Mouse (Mus musculus): ENCODE results near the gene Map4. TPM values are rescaled to one million over a fixed set of nuclear protein-coding genes. Genes with fewer than 3 reads are reported as not detected.

Map4 gene
- polyA plus RNA-seq, 1 experiment from 2014 or later: 62.0 TPM

DNA sequence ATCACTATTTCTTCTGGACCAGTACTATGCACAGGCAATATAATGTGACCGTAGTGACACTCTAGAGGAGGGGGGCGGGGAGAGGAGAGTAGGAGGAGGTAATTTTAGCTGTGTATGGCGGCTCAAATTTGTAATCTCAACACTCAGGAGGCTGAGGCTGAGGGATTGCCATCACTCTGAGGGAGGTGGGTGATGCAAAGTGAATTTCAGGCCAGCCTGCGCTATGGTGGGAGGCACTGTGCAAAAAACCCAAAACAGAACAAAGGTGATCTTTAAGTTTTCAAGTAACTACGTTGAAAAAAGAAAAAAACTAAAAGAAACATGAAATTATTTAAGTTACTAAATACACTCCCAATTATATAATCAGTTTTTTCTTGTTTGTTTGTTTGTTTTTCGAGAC, 508 bp upstream of the Map4 start:
- peak overlapping the region; percentile 14; the same call in 1 of the 2 replicates for H3K9ac ChIP-seq (replicated peaks; ENCODE audit: low read depth, low read length)
- H3K27ac ChIP-seq (ENCODE audit: low read length): peak overlapping the region; percentile 95
- WGBS: 69% methylated on average over 6 of the region's 6 CpGs
- peak overlapping the region; percentile 28 for H3K4me2 ChIP-seq (replicated peaks; ENCODE audit: low read depth, low read length)
- no peaks in the 10 kb centered on the region for H3K27me3 ChIP-seq (ENCODE audit: control insufficient read depth, insufficient read depth, low read length)
- peaks cover 6% of the 10 kb centered on the region; the same call in 1 of the 2 replicates for H3K4me1 ChIP-seq (ENCODE audit: control insufficient read depth, insufficient read depth, low read length)
- H3K36me3 ChIP-seq (ENCODE audit: control insufficient read depth, insufficient read depth, low read length): no peaks in the 10 kb centered on the region
- H3K4me3 ChIP-seq (ENCODE audit: low read depth, low read length): peak overlapping the region; percentile 86
- no peaks in the 10 kb centered on the region for H3K9me3 ChIP-seq (ENCODE audit: control insufficient read depth, low read depth, low read length)
- no peak for ATAC-seq (ENCODE audit: insufficient number of reproducible peaks, insufficient read depth, low FRiP score, low read depth)

DNA sequence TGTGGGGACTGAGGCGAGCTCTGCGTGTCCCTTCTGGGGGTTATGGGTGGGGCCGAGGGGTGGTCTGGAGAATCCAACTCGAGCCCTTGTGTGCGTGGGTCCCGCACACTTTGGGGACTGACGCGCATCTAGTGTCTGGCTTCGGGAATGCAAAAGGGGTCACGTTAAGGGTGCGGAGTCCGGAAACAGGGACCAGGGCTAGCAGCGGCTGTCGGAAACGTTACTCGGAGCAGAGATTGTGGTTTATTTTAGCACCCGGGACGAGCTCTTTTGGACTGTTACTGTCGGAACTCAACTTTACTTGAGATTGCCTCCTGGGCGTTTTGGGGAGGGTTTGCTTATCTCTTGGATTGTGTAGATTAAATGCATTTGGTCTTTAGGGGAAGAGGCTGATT, 1.1 kb downstream of the Map4 start:
- Histone ChIP-seq H3K9ac (replicated peaks; ENCODE audit: low read depth, low read length) (peak overlapping the region; percentile 79), H3K9me3 (ENCODE audit: control insufficient read depth, low read depth, low read length) (no peaks in the 10 kb centered on the region), H3K4me3 (ENCODE audit: low read depth, low read length) (peak overlapping the region; percentile 86), H3K36me3 (ENCODE audit: control insufficient read depth, insufficient read depth, low read length) (no peaks in the 10 kb centered on the region), H3K4me2 (replicated peaks; ENCODE audit: low read depth, low read length) (peak overlapping the region; percentile 64), H3K27ac (ENCODE audit: low read length) (peak overlapping the region; percentile 95), H3K27me3 (ENCODE audit: control insufficient read depth, insufficient read depth, low read length) (no peaks in the 10 kb centered on the region), H3K4me1 (ENCODE audit: control insufficient read depth, insufficient read depth, low read length) (peaks cover 6% of the 10 kb centered on the region; the same call in 1 of the 2 replicates)
- no peak for ATAC-seq (ENCODE audit: insufficient number of reproducible peaks, insufficient read depth, low FRiP score, low read depth)
- under 1% methylated on average over 20 of the region's 20 CpGs for WGBS

DNA sequence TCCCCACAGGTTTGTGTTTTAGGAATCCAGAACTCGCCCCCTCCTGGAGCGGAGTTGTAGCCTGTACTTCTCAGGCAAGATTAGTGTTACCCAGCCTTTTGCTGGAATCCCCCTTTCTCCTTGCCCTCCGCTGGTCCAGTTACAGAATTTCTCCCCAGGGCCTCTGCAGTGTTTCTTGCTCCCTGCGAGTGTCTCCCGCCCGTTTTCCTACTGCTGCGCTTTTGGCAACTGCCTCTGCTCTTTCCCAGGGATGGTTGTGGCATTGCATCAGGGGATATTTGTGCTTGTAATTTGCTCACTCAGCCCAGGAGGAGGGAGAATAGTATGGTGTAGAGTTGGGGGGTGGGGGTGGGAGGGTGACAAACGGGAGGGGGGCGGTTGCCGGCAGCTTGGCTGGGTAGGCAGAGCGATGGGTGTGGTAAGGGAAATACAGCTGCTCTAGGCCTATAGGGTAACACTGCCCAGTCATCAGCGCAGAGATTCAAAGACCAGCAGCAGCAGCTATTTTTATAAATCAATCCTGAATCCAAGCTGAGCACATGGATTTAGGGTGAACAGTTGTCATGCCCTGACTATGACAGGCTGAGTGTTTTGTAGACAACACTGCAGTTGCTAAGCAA, 1.6 kb downstream of the Map4 start:
- peaks cover 6% of the 10 kb centered on the region; the same call in 1 of the 2 replicates for H3K4me1 ChIP-seq (ENCODE audit: control insufficient read depth, insufficient read depth, low read length)
- no peak for ATAC-seq (ENCODE audit: insufficient number of reproducible peaks, insufficient read depth, low FRiP score, low read depth)
- peak overlapping the region; percentile 95 for H3K27ac ChIP-seq (ENCODE audit: low read length)
- H3K4me2 ChIP-seq (replicated peaks; ENCODE audit: low read depth, low read length): peak overlapping the region; percentile 64
- peak overlapping the region; percentile 86 for H3K4me3 ChIP-seq (ENCODE audit: low read depth, low read length)
- no peaks in the 10 kb centered on the region for H3K36me3 ChIP-seq (ENCODE audit: control insufficient read depth, insufficient read depth, low read length)
- H3K9me3 ChIP-seq (ENCODE audit: control insufficient read depth, low read depth, low read length): no peaks in the 10 kb centered on the region
- peak overlapping the region; percentile 79 for H3K9ac ChIP-seq (replicated peaks; ENCODE audit: low read depth, low read length)
- no peaks in the 10 kb centered on the region for H3K27me3 ChIP-seq (ENCODE audit: control insufficient read depth, insufficient read depth, low read length)
- WGBS: under 1% methylated on average over 12 of the region's 12 CpGs

DNA sequence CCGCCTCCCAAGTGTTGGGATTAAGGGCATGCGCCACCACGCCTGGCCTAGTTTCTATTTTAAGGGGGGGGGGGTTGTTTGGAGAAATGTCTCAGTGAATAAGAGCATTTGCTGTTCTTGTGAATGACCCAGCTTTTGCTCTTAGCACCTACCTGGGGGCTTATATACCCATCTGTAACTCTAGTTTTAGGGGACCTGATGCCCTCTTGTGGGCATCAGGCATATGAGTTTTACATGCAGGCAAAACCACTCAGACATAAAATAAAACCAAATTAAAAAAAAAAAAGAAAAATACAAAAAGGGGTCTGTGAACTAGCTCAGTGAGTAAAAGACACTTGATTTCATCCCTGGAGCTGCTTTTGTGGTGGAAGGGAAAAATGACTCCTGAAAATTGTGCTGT, 8.1 kb downstream of the Map4 start:
- H3K4me2 ChIP-seq (replicated peaks; ENCODE audit: low read depth, low read length): no peak overlapping the region
- no peak overlapping the region for H3K27ac ChIP-seq (ENCODE audit: low read length)
- WGBS: 95% methylated on average over 3 of the region's 3 CpGs
- no peak for ATAC-seq (ENCODE audit: insufficient number of reproducible peaks, insufficient read depth, low FRiP score, low read depth)
- H3K36me3 ChIP-seq (ENCODE audit: control insufficient read depth, insufficient read depth, low read length): no peaks in the 10 kb centered on the region
- H3K4me1 ChIP-seq (ENCODE audit: control insufficient read depth, insufficient read depth, low read length): no peaks in the 10 kb centered on the region
- no peaks in the 10 kb centered on the region for H3K27me3 ChIP-seq (ENCODE audit: control insufficient read depth, insufficient read depth, low read length)
- no peak overlapping the region for H3K9ac ChIP-seq (replicated peaks; ENCODE audit: low read depth, low read length)
- no peaks in the 10 kb centered on the region for H3K9me3 ChIP-seq (ENCODE audit: control insufficient read depth, low read depth, low read length)
- H3K4me3 ChIP-seq (ENCODE audit: low read depth, low read length): no peak overlapping the region

DNA sequence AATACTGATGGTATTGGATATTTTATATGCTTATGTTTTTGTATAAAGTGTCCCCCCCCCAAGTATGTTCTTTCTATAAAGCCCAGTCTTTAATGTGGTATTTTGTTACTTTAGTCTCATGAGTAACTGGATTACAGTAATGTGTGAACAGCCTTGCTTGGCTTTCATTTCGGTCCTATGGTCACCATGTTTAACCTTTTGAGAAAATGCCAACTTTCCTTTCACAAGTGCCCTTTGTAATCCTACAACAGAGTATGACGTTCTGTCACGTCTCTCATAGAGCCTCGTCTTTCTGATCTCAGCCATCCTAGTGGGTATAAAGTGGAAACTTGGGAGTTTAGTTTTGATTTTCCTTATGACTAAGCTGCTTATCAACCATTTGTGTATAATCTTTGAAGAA, 11.5 kb downstream of the Map4 start:
- WGBS: 85% methylated on average over 4 of the region's 4 CpGs

DNA sequence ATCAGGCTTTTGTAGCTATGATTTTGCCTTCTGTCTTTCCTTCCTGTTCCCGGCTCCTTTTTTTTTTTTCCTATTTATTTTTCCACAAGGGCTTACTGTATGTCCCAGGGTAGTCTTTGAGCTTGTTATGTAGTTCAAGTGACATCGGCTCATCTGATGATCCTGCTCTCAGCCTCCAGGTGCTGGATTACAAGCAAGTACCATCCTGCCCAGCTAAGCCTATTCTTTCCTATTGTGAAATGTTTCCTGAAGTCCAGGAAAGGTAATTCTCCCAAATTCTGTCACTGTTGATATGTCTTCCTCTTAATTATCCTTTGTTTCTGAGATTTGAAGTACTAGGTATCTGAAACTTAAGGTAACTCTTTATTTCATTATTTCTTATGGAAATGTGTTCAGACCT, 13.5 kb downstream of the Map4 start:
- H3K9ac ChIP-seq (replicated peaks; ENCODE audit: low read depth, low read length): no peak overlapping the region
- no peaks in the 10 kb centered on the region for H3K4me1 ChIP-seq (ENCODE audit: control insufficient read depth, insufficient read depth, low read length)
- H3K9me3 ChIP-seq (ENCODE audit: control insufficient read depth, low read depth, low read length): no peaks in the 10 kb centered on the region
- H3K27ac ChIP-seq (ENCODE audit: low read length): no peak overlapping the region
- H3K4me3 ChIP-seq (ENCODE audit: low read depth, low read length): no peak overlapping the region
- H3K36me3 ChIP-seq (ENCODE audit: control insufficient read depth, insufficient read depth, low read length): no peaks in the 10 kb centered on the region
- WGBS: 89% methylated on average over 2 of the region's 2 CpGs
- no peak overlapping the region for H3K4me2 ChIP-seq (replicated peaks; ENCODE audit: low read depth, low read length)
- no peaks in the 10 kb centered on the region for H3K27me3 ChIP-seq (ENCODE audit: control insufficient read depth, insufficient read depth, low read length)
- no peak for ATAC-seq (ENCODE audit: insufficient number of reproducible peaks, insufficient read depth, low FRiP score, low read depth)

More for the DNA sequence above, 11.5 kb downstream of the Map4 start:
- ATAC-seq (ENCODE audit: insufficient number of reproducible peaks, insufficient read depth, low FRiP score, low read depth): no peak
- H3K4me2 ChIP-seq (replicated peaks; ENCODE audit: low read depth, low read length): no peak overlapping the region
- no peak overlapping the region for H3K4me3 ChIP-seq (ENCODE audit: low read depth, low read length)
- no peaks in the 10 kb centered on the region for H3K36me3 ChIP-seq (ENCODE audit: control insufficient read depth, insufficient read depth, low read length)
- no peak overlapping the region for H3K9ac ChIP-seq (replicated peaks; ENCODE audit: low read depth, low read length)
- H3K4me1 ChIP-seq (ENCODE audit: control insufficient read depth, insufficient read depth, low read length): no peaks in the 10 kb centered on the region
- H3K27me3 ChIP-seq (ENCODE audit: control insufficient read depth, insufficient read depth, low read length): no peaks in the 10 kb centered on the region
- no peak overlapping the region for H3K27ac ChIP-seq (ENCODE audit: low read length)
- no peaks in the 10 kb centered on the region for H3K9me3 ChIP-seq (ENCODE audit: control insufficient read depth, low read depth, low read length)

DNA sequence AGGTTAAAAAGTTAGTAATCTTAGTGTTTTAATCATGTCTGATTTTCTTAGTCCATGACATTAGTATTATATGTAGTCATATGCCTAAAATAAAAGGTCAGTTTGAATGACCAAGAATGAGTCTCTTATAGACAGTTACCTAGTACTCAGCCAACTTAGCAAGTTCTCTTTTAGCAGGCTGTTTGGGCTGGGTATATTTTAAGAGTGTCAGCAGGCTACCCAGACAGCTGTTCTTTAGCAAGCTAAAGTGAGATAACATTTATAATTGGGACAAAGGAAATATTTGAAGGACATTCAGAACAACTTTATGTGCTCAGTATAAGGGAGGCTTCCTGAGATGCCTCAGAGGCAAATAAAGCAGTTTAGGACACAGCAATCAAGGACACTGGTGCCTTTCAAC, 17.3 kb downstream of the Map4 start:
- Histone ChIP-seq H3K4me3 (ENCODE audit: low read depth, low read length) (no peak overlapping the region), H3K4me1 (ENCODE audit: control insufficient read depth, insufficient read depth, low read length) (no peaks in the 10 kb centered on the region), H3K9me3 (ENCODE audit: control insufficient read depth, low read depth, low read length) (no peaks in the 10 kb centered on the region), H3K4me2 (replicated peaks; ENCODE audit: low read depth, low read length) (no peak overlapping the region), H3K27me3 (ENCODE audit: control insufficient read depth, insufficient read depth, low read length) (no peaks in the 10 kb centered on the region), H3K9ac (replicated peaks; ENCODE audit: low read depth, low read length) (no peak overlapping the region), H3K36me3 (ENCODE audit: control insufficient read depth, insufficient read depth, low read length) (no peaks in the 10 kb centered on the region), H3K27ac (ENCODE audit: low read length) (no peak overlapping the region)
- no peak for ATAC-seq (ENCODE audit: insufficient number of reproducible peaks, insufficient read depth, low FRiP score, low read depth)

DNA sequence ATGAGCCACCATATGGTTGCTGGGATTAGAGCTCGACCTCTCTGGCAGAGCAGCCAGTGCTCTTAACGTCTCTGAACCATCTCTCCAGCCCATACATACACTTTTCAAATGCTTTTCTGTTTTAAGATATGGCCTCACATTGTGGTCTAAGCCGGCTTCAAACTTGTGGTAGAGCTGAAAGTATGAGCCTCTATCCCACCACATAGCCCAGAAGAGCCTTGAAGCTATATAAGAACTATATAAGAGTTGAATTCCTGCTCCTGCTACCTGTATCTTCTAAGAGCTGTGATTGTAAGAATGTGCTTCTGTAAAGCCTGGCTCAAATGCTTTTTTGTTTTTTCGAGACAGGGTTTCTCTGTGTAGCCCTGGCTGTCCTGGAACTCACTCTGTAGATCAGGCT, 18.5 kb downstream of the Map4 start:
- no peaks in the 10 kb centered on the region for H3K9me3 ChIP-seq (ENCODE audit: control insufficient read depth, low read depth, low read length)
- no peak overlapping the region for H3K27ac ChIP-seq (ENCODE audit: low read length)
- 87% methylated on average over 4 of the region's 4 CpGs for WGBS
- no peak overlapping the region for H3K4me3 ChIP-seq (ENCODE audit: low read depth, low read length)
- H3K27me3 ChIP-seq (ENCODE audit: control insufficient read depth, insufficient read depth, low read length): no peaks in the 10 kb centered on the region
- H3K36me3 ChIP-seq (ENCODE audit: control insufficient read depth, insufficient read depth, low read length): no peaks in the 10 kb centered on the region
- H3K4me2 ChIP-seq (replicated peaks; ENCODE audit: low read depth, low read length): no peak overlapping the region
- no peaks in the 10 kb centered on the region for H3K4me1 ChIP-seq (ENCODE audit: control insufficient read depth, insufficient read depth, low read length)
- H3K9ac ChIP-seq (replicated peaks; ENCODE audit: low read depth, low read length): no peak overlapping the region
- ATAC-seq (ENCODE audit: insufficient number of reproducible peaks, insufficient read depth, low FRiP score, low read depth): no peak

DNA sequence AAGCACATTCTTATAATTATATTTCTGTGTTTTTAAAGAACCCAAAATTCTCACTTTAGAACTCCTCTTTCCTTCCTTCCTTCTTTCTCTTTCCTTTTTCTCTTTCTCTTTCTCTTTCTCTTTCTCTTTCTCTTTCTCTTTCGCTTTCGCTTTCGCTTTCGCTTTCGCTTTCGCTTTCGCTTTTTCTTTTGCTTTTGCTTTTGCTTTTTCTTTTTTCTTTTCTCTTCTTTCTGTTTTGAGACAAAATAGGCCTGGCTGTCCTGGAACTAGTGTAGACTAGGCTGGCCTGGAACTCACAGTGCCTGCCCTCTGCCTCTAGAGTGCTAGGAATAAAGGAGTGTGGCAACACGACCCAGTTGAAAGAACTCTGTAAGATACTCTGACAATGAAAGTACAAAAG, 22.3 kb downstream of the Map4 start:
- Histone ChIP-seq H3K9ac (replicated peaks; ENCODE audit: low read depth, low read length) (no peak overlapping the region), H3K4me2 (replicated peaks; ENCODE audit: low read depth, low read length) (no peak overlapping the region), H3K27ac (ENCODE audit: low read length) (no peak overlapping the region), H3K4me3 (ENCODE audit: low read depth, low read length) (no peak overlapping the region), H3K4me1 (ENCODE audit: control insufficient read depth, insufficient read depth, low read length) (no peaks in the 10 kb centered on the region), H3K9me3 (ENCODE audit: control insufficient read depth, low read depth, low read length) (no peaks in the 10 kb centered on the region), H3K27me3 (ENCODE audit: control insufficient read depth, insufficient read depth, low read length) (no peaks in the 10 kb centered on the region), H3K36me3 (ENCODE audit: control insufficient read depth, insufficient read depth, low read length) (no peaks in the 10 kb centered on the region)
- ATAC-seq (ENCODE audit: insufficient number of reproducible peaks, insufficient read depth, low FRiP score, low read depth): no peak
- 91% methylated on average over 8 of the region's 8 CpGs for WGBS
